Mouse (Mus musculus) CH12.LX (cell line): ENCODE measurements at regions not wholly inside any gene's neighbourhood (a gene's known extent, or its start where the extent isn't known, plus 50 kb on each side); places are given as distances from the start of the nearest gene placed in this dataset.
A peak's percentile ranks its signal among the peaks of the same experiment; 100 is the strongest.

Experiments used
- CTCF ChIP-seq, 2 experiments: IDR thresholded peaks in 1 of 2; conservative IDR thresholded peaks in 1 of 2; 2 replicates each; pipeline ENCODE4 v1.5.1; 2011 to 2012; ENCODE audit warnings: low read depth in 2 of 2, low read length in 2 of 2, improper control_type of control experiment in 1 of 2, inconsistent platforms in 1 of 2, mild to moderate bottlenecking in 1 of 2, moderate library complexity in 1 of 2
- E2F4 ChIP-seq: IDR thresholded peaks from 2 replicates; pipeline ENCODE4 v1.6.1; 2011; ENCODE audit warnings: low read depth, low read length, improper control_type of control experiment; ENCODE audit not compliant: insufficient replicate concordance
- EP300 ChIP-seq: IDR thresholded peaks from 2 replicates; pipeline ENCODE4 v1.6.1; 2011; ENCODE audit warnings: low read length, improper control_type of control experiment
- JUN ChIP-seq: IDR thresholded peaks from 2 replicates; pipeline ENCODE4 v1.6.1; 2011; ENCODE audit warnings: low read depth, mild to moderate bottlenecking, low read length, improper control_type of control experiment, moderate library complexity; ENCODE audit not compliant: insufficient read depth
- JUND ChIP-seq: conservative IDR thresholded peaks from 2 replicates; pipeline ENCODE4 v1.6.1; 2011; ENCODE audit warnings: low read depth, low read length, improper control_type of control experiment
- MAFK ChIP-seq: IDR thresholded peaks from 2 replicates; pipeline ENCODE4 v1.6.1; 2011; ENCODE audit warnings: low read length, improper control_type of control experiment; ENCODE audit not compliant: insufficient replicate concordance
- MAX ChIP-seq: IDR thresholded peaks from 2 replicates; pipeline ENCODE4 v1.6.1; 2011; ENCODE audit warnings: low read length, improper control_type of control experiment
- MEF2A ChIP-seq: IDR thresholded peaks from 2 replicates; pipeline ENCODE4 v1.6.1; 2014; ENCODE audit warnings: low read depth, mild to moderate bottlenecking, inconsistent platforms, low read length, improper control_type of control experiment, borderline replicate concordance
- RCOR1 ChIP-seq: conservative IDR thresholded peaks from 2 replicates; pipeline ENCODE4 v1.6.1; 2012; ENCODE audit warnings: low read depth, mild to moderate bottlenecking, inconsistent platforms, low read length, improper control_type of control experiment
- SMC3 ChIP-seq: IDR thresholded peaks from 2 replicates; pipeline ENCODE4 v1.6.1; 2011; ENCODE audit warnings: low read depth, low read length, improper control_type of control experiment
- TCF12 ChIP-seq: IDR thresholded peaks from 2 replicates; pipeline ENCODE4 v1.6.1; 2014; ENCODE audit warnings: low read depth, mild to moderate bottlenecking, inconsistent platforms, low read length, improper control_type of control experiment
- UBTF ChIP-seq: IDR thresholded peaks from 2 replicates; pipeline ENCODE4 v1.6.1; 2012; ENCODE audit warnings: low read depth, mild to moderate bottlenecking, inconsistent platforms, low read length, improper control_type of control experiment, moderate library complexity
- USF1 ChIP-seq: IDR thresholded peaks from 2 replicates; pipeline ENCODE4 v1.6.1; 2014; ENCODE audit warnings: low read depth, mild to moderate bottlenecking, inconsistent platforms, low read length, improper control_type of control experiment

DNA sequence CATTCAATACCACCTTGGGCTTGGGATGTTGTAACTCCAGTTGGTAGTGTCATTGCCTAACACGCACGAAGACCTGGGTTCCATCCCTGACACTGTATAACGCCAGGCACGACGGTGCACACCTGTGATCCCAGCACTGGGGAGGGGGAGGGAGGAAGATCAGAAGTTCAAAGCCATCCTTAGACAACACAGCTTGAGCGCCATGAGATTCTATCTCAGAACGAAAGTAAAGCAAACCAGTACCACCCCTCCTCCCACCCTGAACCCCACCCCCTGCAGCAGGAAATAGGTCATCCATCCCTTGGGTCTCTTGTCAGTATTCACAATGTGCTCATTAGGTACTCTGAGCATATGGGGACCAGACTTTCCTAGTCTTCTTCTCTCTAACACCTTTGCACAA is 162.2 kb upstream of the Haao start:
- TF ChIP-seq MAX (no peak), MEF2A (no peak), CTCF (conservative IDR thresholded peaks at IDR 0.05 in 1 of 2, IDR thresholded peaks at IDR 0.05 in 1 of 2; ENCODE audit: low read depth in 2 of 2, low read length in 2 of 2) (no peak), UBTF (no peak), RCOR1 (no peak), SMC3 (no peak), JUND (no peak), TCF12 (peak; percentile 22; the same call in 1 of the 2 replicates), USF1 (no peak), E2F4 (no peak), MAFK (no peak), JUN (no peak), EP300 (peak; percentile 42; the same call in 1 of the 2 replicates)
